Mouse (Mus musculus) liver, postnatal 0 days (tissue): ENCODE results near the gene Mettl23. TPM values are rescaled to one million over a fixed set of nuclear protein-coding genes. Genes with fewer than 3 reads are reported as not detected.

Experiments used
- ATAC-seq: fragments of 200-750 bp; cut with Nextera tagmentation; 2 replicates; pipeline ENCODE4 v1.8.0; 2017; ENCODE audit warnings: mild to moderate bottlenecking, moderate library complexity
- DNase-seq: peaks from one replicate; pipeline ENCODE4 v3.0.0-alpha.2; 2016
- H3K27ac ChIP-seq: fragments of 300-500 bp; sonication (generic); 2 replicates; pipeline ENCODE4 v1.5.1; 2014; ENCODE audit warnings: antibody characterized with exemption, moderate library complexity, mild to moderate bottlenecking, low read depth
- H3K27me3 ChIP-seq: fragments of 300-500 bp; sonication (generic); 2 replicates; pipeline ENCODE4 v1.6.1; 2014; ENCODE audit warnings: low read length, control low read depth, mixed read lengths; ENCODE audit not compliant: insufficient read depth
- H3K36me3 ChIP-seq: fragments of 300-500 bp; sonication (generic); replicated peaks from 2 replicates; pipeline ENCODE4 v1.6.1; 2014; ENCODE audit warnings: mild to moderate bottlenecking, control low read depth, low read length, moderate library complexity, mixed read lengths; ENCODE audit not compliant: insufficient read depth
- H3K4me1 ChIP-seq: fragments of 300-500 bp; sonication (generic); 2 replicates; pipeline ENCODE4 v1.6.1; 2014; ENCODE audit warnings: antibody characterized with exemption, mild to moderate bottlenecking, control low read depth; ENCODE audit not compliant: insufficient read depth
- H3K4me2 ChIP-seq: fragments of 300-500 bp; sonication (generic); 2 replicates; pipeline ENCODE4 v1.6.1; 2014; ENCODE audit warnings: low read depth, mild to moderate bottlenecking, low read length, moderate library complexity, mixed read lengths
- H3K4me3 ChIP-seq: fragments of 300-500 bp; sonication (generic); 2 replicates; pipeline ENCODE4 v1.5.1; 2014; ENCODE audit warnings: low read depth, low read length
- H3K9ac ChIP-seq: fragments of 300-500 bp; sonication (generic); replicated peaks from 2 replicates; pipeline ENCODE4 v1.6.1; 2014; ENCODE audit warnings: mild to moderate bottlenecking, moderate library complexity
- H3K9me3 ChIP-seq: fragments of 300-500 bp; sonication (generic); 2 replicates; pipeline ENCODE4 v1.6.1; 2016; ENCODE audit warnings: mild to moderate bottlenecking, control low read depth, low read length, mixed read lengths
- CTCF ChIP-seq: sonication (generic); IDR thresholded peaks from 2 replicates; pipeline ENCODE4 v1.5.1; 2016; ENCODE audit warnings: antibody characterized with exemption, low read depth
- EP300 ChIP-seq: IDR thresholded peaks from 2 replicates; pipeline ENCODE4 v1.6.1; 2016; ENCODE audit warnings: antibody characterized with exemption, low read depth, mild to moderate bottlenecking
- WGBS: fragments of 180-500 bp; shearing (Covaris S2); extraction: QIAGEN DNeasy Blood & Tissue Kit; methylation state at CpG from one replicate; pipeline ENCODE4 v1.1.7; 2014; ENCODE audit not compliant: insufficient replicate concordance; 5-methylcytosine and 5-hydroxymethylcytosine counted together
- polyA plus RNA-seq: library from polyadenylated mRNA; unstranded; fragments of >200 nt; fragmentation: Nextera tagmentation; extraction: Ambion mirVana; gene quantifications from 2 replicates; pipeline ENCODE4 v1.2.1, GENCODE M21; 2015

The Mettl23 gene
- polyA plus RNA-seq, 1 experiment from 2014 or later = 33.0 TPM

DNA sequence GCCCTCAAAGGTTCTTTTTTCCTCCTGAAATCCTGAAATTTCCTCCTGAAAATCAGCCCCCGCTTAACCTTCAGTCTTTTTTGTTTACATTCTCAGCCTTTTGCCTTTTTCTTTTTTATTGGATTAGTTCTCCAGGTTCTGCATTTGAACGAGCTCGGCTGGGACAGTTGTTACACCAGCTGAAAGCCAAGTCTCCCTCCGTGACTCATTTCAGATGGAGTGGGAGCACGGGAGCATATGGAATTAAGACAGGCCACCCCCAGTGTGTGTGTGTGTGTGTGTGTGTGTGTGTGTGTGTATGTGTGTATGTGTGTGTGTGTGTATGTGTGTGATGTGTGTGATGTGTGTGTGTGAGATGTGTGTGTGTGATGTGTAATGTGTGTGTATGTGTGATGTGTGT is 38.4 kb downstream of the Mettl23 start:
- H3K36me3 ChIP-seq = no peaks in the 10 kb centered on the region
- 0 out of 2 replicates have a peak, but pooled peaks cover 3% of the 10 kb centered on the region for H3K4me1 ChIP-seq
- peaks cover 4% of the 10 kb centered on the region; the same call in 1 of the 2 replicates for H3K27me3 ChIP-seq
- DNase-seq = no peak
- 67% methylated on average over 5 of the region's 5 CpGs for WGBS
- no peaks in the 10 kb centered on the region for H3K9me3 ChIP-seq
- no peak overlapping the region for H3K27ac ChIP-seq
- no peak for ATAC-seq
- H3K9ac ChIP-seq = no peak overlapping the region
- TF ChIP-seq CTCF = no peak
- TF ChIP-seq EP300 = no peak
- no peak overlapping the region for H3K4me2 ChIP-seq
- no peak overlapping the region for H3K4me3 ChIP-seq

DNA sequence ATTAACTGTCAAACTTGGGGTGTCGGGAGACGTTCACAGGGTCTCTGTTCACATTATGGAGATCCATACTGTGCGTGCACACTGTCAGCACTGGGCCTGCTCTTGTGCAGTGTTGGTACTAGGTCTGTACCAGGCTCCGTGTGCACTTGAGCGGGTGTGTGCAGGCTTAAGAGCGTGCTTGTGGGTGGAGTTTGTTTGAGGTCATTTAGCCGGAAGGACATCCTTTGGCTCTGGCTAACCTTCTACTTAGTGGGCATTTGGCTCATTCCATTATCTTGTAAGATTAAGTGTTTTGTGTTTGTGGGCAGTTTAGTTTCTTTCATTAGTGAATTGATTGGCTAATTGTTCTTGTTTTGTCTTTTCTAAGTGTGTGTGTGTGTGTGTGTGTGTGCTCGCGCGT is 39.4 kb downstream of the Mettl23 start:
- TF ChIP-seq EP300 (no peak), CTCF (no peak)
- DNase-seq (no peak), ATAC-seq (no peak)
- Histone ChIP-seq H3K4me1 (0 out of 2 replicates have a peak, but pooled peaks cover 3% of the 10 kb centered on the region), H3K27me3 (peaks cover 4% of the 10 kb centered on the region; the same call in 1 of the 2 replicates), H3K36me3 (no peaks in the 10 kb centered on the region), H3K4me3 (no peak overlapping the region), H3K9me3 (no peaks in the 10 kb centered on the region), H3K4me2 (no peak overlapping the region), H3K9ac (no peak overlapping the region), H3K27ac (no peak overlapping the region)
- 84% methylated on average over 10 of the region's 10 CpGs for WGBS

DNA sequence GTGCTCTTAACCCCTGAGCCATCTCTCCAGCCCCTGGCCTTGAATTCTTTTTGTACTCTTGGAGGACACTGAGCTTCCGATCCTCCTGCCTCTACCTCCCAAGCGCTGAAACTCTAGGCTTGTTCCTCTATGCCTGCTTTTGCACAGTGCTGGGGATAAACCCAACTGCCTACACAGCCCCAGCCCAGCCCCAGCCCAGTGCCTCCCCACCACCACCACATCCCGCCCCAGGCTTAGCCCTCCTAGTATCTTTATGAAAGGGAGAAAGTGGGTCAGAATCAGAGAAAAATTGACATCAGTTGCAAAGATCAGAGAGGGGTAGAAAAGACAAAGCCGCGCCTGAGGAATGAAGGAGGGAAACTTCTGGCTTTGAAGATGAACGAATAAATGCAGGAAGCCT is 41.0 kb downstream of the Mettl23 start:
- ATAC-seq (no peak), DNase-seq (no peak)
- H3K9ac ChIP-seq = no peak overlapping the region
- H3K4me3 ChIP-seq = no peak overlapping the region
- H3K9me3 ChIP-seq = no peaks in the 10 kb centered on the region
- H3K4me1 ChIP-seq = 0 out of 2 replicates have a peak, but pooled peaks cover 3% of the 10 kb centered on the region
- no peak overlapping the region for H3K27ac ChIP-seq
- 85% methylated on average over 6 of the region's 6 CpGs for WGBS
- no peak overlapping the region for H3K4me2 ChIP-seq
- peaks cover 6% of the 10 kb centered on the region; the same call in 1 of the 2 replicates for H3K27me3 ChIP-seq
- H3K36me3 ChIP-seq = no peaks in the 10 kb centered on the region
- no peak for TF ChIP-seq CTCF
- no peak for TF ChIP-seq EP300

GRCm38 (mm10) chr11:116885275-116886151 is 42.4 kb downstream of the Mettl23 start:
- no peak overlapping the region for H3K9ac ChIP-seq
- H3K4me2 ChIP-seq = peak overlapping the region; percentile 48
- no peak overlapping the region for H3K27ac ChIP-seq
- H3K27me3 ChIP-seq = peaks cover 6% of the 10 kb centered on the region; the same call in 1 of the 2 replicates
- TF ChIP-seq CTCF = peak; percentile 90
- TF ChIP-seq EP300 = no peak
- WGBS = 4% methylated on average over 27 of the region's 28 CpGs
- DNase-seq = peak; percentile 81
- peak overlapping the region; percentile 15 for H3K4me3 ChIP-seq
- peak; percentile 29 for ATAC-seq
- no peaks in the 10 kb centered on the region for H3K9me3 ChIP-seq
- no peaks in the 10 kb centered on the region for H3K36me3 ChIP-seq
- 0 out of 2 replicates have a peak, but pooled peaks cover 3% of the 10 kb centered on the region for H3K4me1 ChIP-seq

GRCm38 (mm10) chr11:116887136-116887535 is 44.1 kb downstream of the Mettl23 start:
- H3K9me3 ChIP-seq = no peaks in the 10 kb centered on the region
- H3K27ac ChIP-seq = no peak overlapping the region
- TF ChIP-seq CTCF = no peak
- no peak for TF ChIP-seq EP300
- H3K9ac ChIP-seq = no peak overlapping the region
- no peak overlapping the region for H3K4me3 ChIP-seq
- ATAC-seq = no peak
- WGBS = 51% methylated on average over 5 of the region's 5 CpGs
- no peak for DNase-seq
- H3K36me3 ChIP-seq = no peaks in the 10 kb centered on the region
- H3K4me1 ChIP-seq = 0 out of 2 replicates have a peak, but pooled peaks cover 3% of the 10 kb centered on the region
- H3K4me2 ChIP-seq = no peak overlapping the region
- H3K27me3 ChIP-seq = peaks cover 6% of the 10 kb centered on the region; the same call in 1 of the 2 replicates

GRCm38 (mm10) chr11:116893532-116894442 is 50.7 kb downstream of the Mettl23 start:
- Histone ChIP-seq H3K4me2 (no peak overlapping the region), H3K27me3 (0 out of 2 replicates have a peak, but pooled peaks cover 8% of the 10 kb centered on the region), H3K4me1 (no peaks in the 10 kb centered on the region), H3K27ac (no peak overlapping the region), H3K36me3 (no peaks in the 10 kb centered on the region), H3K9ac (no peak overlapping the region), H3K9me3 (no peaks in the 10 kb centered on the region), H3K4me3 (no peak overlapping the region)
- 66% methylated on average over 19 of the region's 19 CpGs for WGBS
- TF ChIP-seq EP300 (no peak), CTCF (no peak)
- DNase-seq (no peak), ATAC-seq (no peak)
